Mouse (Mus musculus) liver, adult 10 weeks (tissue): ENCODE results near the gene Nop16. TPM values are rescaled to one million over a fixed set of nuclear protein-coding genes. Genes with fewer than 3 reads are reported as not detected.

ENCODE experiments used
- polyA plus RNA-seq: library from polyadenylated mRNA; stranded (reverse); fragments of 350-450 nt; fragmentation: Illumina TruSeq; extraction: RNeasy Lipid Tissue Mini Kit (QIAGEN cat#74804); gene quantifications from one replicate; pipeline ENCODE4 v1.2.3, GENCODE M21; 2014; ENCODE audit warnings: low read depth, low replicate concordance

Gene Nop16
- polyA plus RNA-seq, result 13.0 TPM

GRCm38 (mm10) chr13:54589996-54590951 lies at the start of gene Nop16, which contains the start of gene Higd2a:
Gene Nop16 (minus strand): TSS chr13:54590090.
Gene Higd2a (plus strand): TSS chr13:54590207.

DNA sequence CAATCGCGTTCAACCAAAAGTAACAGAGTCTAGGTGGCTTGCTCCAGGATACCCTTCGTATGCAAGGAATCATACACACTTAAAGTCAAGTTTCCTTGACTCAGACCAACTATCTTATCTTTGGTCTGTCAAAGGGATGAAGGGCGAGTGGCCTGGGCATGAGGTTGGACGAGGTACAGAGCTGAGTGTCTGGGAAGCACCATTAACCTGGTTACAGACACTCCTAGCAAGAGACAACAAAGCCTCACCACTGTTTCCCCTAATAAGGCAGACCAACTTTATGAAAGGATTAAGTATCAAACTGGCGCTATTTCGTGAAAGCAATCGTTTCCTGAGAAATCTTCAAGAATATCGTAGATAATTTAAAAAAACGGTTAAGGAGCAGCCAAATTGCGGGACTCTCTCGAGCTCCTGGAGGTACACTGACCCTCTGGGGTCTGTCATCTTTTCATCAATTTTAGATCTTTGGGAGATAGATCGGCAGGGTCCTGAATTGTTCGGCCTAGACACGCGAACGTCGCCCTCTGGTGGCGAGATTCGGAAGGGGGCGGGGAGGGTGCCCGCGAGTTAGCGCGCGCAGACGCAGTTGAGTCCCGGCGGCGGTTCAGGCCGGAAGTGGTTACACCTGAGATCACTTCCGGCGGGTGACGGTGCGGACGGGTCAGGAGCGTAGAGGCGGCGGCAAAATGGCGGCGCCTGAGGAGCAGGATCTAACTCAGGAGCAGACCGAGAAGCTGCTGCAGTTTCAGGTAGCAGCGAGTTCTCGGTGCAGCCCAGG lies 31.5 kb upstream of the Nop16 start, which contains the start of gene Faf2:
Faf2 (plus strand) TSS at position 630 of the 778 bp plus-strand sequence.

GRCm38 (mm10) chr13:54610972-54611754 lies 21.3 kb upstream of the Nop16 start, which contains the start of gene Cltb:
Gene Cltb (minus strand): TSS chr13:54611344.

DNA sequence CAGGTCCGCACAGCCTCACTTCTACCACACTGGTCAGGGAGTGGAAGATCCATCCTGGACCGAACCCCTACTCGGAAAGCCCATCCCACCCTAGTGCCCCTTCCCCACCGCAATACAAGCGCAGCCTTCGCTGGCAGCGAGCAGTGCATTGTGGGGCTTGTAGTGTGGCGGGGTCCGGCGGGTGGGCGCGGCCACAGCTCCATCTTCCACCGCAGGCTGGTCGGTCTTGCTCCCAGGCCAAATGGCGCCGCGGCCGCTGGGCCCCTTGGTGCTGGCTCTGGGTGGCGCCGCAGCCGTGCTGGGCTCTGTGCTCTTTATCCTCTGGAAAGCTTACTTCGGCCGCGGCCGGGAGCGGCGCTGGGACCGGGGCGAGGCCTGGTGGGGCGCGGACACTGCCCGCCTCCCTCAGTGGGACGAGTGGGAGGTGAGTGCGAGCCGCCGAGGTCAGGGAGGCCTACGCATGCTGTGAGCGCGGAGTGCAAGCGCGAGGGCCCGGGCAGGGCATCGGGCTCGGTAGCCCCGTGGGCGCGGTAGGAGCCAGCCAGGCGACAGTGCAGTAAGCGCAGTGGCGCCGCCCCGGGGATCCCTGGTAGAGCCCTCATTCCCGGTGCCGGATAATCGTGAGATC lies 14.9 kb downstream of the Nop16 start, which contains the start of gene Arl10:
Arl10 (plus strand) TSS at position 162 of the 628 bp plus-strand sequence.

GRCm38 (mm10) chr13:54565201-54565581 lies 24.7 kb downstream of the Nop16 start, which contains the start of gene 4833439L19Rik:
Gene 4833439L19Rik (minus strand): TSS chr13:54565435.

Other genes starting within 250 kb of the Nop16 start
- 0.45 TPM for gene Cplx2, start 218.7 kb downstream of the Nop16 start, polyA plus RNA-seq
- gene Thoc3, start 121.2 kb downstream of the Nop16 start, polyA plus RNA-seq, result 7.0 TPM
- gene Simc1, start 86.3 kb downstream of the Nop16 start, polyA plus RNA-seq, result 7.5 TPM
- 50.6 TPM for gene 4833439L19Rik, start 24.7 kb downstream of the Nop16 start, polyA plus RNA-seq
- 1.2 TPM for gene Arl10, start 15.1 kb downstream of the Nop16 start, polyA plus RNA-seq
- 29.7 TPM for gene Higd2a, start 117 bp upstream of the Nop16 start, polyA plus RNA-seq
- 8.8 TPM for gene Cltb, start 21.3 kb upstream of the Nop16 start, polyA plus RNA-seq
- 35.5 TPM for gene Faf2, start 31.7 kb upstream of the Nop16 start, polyA plus RNA-seq
- gene Rnf44, start 103.8 kb upstream of the Nop16 start, polyA plus RNA-seq, result 12.2 TPM
- gene Cdhr2, start 111.4 kb upstream of the Nop16 start, polyA plus RNA-seq, result not detected
- not detected for gene Gprin1, start 159.8 kb upstream of the Nop16 start, polyA plus RNA-seq
- gene Sncb, start 176.5 kb upstream of the Nop16 start, polyA plus RNA-seq, result not detected
- not detected for gene Eif4e1b, start 193.9 kb upstream of the Nop16 start, polyA plus RNA-seq
- gene Tspan17, start 199.3 kb upstream of the Nop16 start, polyA plus RNA-seq, result not detected